Mouse (Mus musculus): ENCODE measurements around the gene Ebi3.
"Not testable (repeated sequence)": the region's sequence is repeated elsewhere in the genome, so short reads cannot be mapped to it uniquely, and the experiment has no call there.

Ebi3 gene

DNA sequence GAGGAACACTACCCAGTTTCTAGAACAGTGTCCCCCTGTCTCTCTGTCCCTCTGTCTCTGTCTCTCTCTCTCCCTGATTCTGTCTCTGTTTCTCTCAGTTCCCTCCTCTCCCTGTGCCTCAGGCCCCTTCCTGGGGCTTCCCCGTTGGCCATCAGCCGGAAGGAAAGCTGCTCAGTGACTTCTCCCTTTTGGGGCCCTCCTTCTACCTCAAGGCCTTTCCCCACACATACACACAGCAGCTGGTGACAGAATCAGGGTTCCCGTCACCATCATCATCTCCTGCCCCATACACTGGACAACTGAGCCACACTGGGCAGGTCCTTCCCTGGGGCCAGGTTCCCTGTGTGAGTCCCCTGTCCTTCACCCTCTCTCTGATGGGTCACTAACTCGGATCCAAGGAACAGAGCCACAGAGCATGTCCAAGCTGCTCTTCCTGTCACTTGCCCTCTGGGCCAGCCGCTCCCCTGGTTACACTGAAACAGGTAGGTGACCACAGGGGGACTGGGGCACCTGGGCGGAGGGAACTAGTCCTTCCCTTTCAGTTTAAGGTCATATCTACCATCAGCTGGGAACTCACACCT is at the start of gene Ebi3:
Gene Ebi3 (plus strand): TSS at position 194 of the 581 bp plus-strand sequence.
- no peak for DNase-seq (ENCODE audit: low spot score in 2 of 2)

DNA sequence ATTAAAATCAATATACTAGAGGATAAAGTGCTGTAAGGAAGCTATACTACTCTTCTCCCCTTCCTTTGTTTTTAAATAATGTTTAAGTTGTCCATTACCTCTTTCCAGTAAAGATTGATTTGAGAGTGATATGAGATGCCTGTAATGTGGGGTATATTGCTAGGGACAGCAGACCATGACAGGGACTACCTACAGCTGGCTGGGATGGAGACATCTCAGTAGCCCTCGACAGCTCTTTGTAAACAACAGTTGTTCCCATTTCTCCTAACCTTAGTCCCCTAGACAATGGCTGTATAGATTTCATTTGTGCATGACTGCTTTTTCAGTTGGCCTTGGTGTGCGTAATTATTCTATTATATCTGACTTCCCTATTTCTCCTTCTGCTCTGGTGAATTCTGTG is 49.4 kb upstream of the Ebi3 start:
- DNase-seq (ENCODE audit: low spot score in 2 of 2) = no peak

GRCm38 (mm10) chr17:55903687-55904086 is 48.8 kb upstream of the Ebi3 start:
- no peak for DNase-seq (ENCODE audit: low spot score in 2 of 2)

DNA sequence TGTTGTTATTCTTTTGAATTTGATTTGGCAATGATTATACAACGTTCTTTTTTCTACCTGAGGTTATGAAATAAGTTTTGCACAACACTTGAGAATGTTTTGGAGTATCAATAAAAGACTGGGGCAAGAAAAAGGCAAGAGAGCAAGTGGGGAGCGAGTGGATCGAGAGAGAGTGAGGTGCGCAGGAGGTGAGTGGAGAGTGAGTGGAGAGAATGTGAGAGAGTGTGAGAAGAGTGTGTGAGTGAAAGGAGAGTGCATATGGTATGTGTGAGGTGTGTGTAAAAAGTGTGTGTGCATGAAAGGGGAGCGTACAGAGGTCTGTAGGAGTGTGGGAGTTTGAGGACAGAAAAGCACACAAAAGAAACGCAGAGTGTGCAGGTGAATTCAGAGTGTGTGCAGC is 48.3 kb upstream of the Ebi3 start:
- no peak for DNase-seq (ENCODE audit: low spot score in 2 of 2)

GRCm38 (mm10) chr17:55906669-55907068 is 45.8 kb upstream of the Ebi3 start:
- DNase-seq (ENCODE audit: low spot score in 2 of 2) = no peak

GRCm38 (mm10) chr17:55931553-55932502 is 20.6 kb upstream of the Ebi3 start:
- DNase-seq (ENCODE audit: low spot score in 2 of 2) = peak; percentile 60 to 64

GRCm38 (mm10) chr17:55932635-55933034 is 19.8 kb upstream of the Ebi3 start:
- no peak for DNase-seq (ENCODE audit: low spot score in 2 of 2)

DNA sequence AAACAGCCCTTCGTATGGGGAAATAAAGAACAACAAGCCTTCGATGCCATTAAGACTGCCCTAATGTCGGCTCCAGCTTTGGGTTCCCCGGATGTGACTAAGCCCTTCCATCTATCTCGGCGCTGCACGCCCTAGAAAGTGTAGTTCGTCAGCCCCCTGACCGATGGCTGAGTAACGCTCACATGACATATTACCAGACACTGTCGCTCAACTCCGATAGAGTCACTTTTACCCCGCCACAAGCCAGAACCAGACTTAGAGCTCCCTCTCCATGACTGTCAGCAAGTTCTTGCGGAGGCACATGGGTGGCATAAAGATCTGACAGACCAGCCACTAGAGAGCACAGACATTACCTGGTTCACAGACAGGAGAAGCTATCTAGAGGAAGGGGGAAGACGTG is 19.2 kb upstream of the Ebi3 start:
- no peak for DNase-seq (ENCODE audit: low spot score in 2 of 2)

GRCm38 (mm10) chr17:55944387-55944865 is 8.0 kb upstream of the Ebi3 start:
- DNase-seq (ENCODE audit: low spot score in 2 of 2) = not testable (repeated sequence)

GRCm38 (mm10) chr17:55944866-55945682 is 7.4 kb upstream of the Ebi3 start:
- peak; percentile 92 for DNase-seq (ENCODE audit: low spot score in 2 of 2)

DNA sequence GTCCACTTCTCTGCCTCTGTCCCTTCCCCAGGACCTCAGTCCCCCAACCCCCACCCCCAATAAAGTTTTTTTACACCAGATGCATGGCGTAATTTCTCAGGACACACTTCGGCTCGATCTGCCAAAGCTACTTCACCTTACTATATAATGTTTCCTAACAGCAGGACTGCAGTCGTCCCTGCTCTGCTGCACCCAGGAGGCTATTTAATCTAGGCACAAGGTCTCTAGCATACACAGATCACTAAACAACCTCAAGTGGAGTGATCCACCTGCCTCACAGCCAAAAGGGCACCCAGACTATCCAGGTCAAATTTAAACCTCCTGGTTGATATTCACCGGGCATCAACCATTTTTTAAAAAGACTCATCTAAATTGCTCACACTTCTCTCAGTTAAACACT is 6.7 kb upstream of the Ebi3 start:
- no peak for DNase-seq (ENCODE audit: low spot score in 2 of 2)

GRCm38 (mm10) chr17:55948647-55949046 is 3.8 kb upstream of the Ebi3 start:
- DNase-seq (ENCODE audit: low spot score in 2 of 2) = no peak

- DNase-seq (ENCODE audit: low spot score in 2 of 2) = no peak
Observed at GRCm38 (mm10) chr17:55949400-55949799, 3.0 kb upstream of the Ebi3 start, which contains the start of gene Zfp119b. TSS of gene Zfp119b (minus strand) at chr17:55949500.

- DNase-seq (ENCODE audit: low spot score in 2 of 2) = no peak
Observed at GRCm38 (mm10) chr17:55950601-55951000, 1.8 kb upstream of the Ebi3 start.

DNA sequence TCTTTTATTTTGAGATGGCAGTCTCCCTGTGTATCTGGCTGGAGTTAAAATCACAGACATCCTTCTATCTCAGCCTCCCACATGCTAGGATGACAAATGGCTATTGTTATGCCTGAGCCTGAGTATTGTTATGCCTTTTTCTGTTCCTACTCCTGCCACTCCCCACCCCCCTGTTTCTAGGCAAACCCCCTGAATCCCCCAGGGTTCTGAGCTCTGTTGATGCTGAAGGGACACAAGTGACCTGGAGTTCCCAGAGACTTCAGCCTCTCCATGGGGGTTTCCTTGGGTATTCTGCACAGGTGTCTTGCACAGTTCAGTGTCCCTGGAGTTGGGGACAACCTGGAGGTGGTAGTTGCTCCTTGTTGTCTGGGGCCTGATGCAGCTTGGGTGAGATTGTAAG is 399 bp upstream of the Ebi3 start:
- DNase-seq (ENCODE audit: low spot score in 2 of 2) = no peak

DNA sequence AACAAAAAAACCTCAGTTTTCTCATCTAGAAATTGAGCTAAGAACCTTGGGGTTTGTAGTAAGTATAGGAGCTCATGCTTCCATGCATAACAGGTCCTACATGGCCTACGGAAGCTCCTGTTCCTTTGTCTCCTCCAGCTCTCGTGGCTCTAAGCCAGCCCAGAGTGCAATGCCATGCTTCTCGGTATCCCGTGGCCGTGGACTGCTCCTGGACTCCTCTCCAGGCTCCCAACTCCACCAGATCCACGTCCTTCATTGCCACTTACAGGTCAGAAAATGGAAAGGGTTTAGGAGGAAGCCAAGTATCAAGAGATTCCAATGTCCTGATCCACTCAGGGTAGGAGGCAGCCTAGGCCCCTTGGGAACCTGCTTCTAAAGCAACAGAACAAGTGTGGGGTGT is 1.3 kb downstream of the Ebi3 start:
- no peak for DNase-seq (ENCODE audit: low spot score in 2 of 2)

- DNase-seq (ENCODE audit: low spot score in 2 of 2) = no peak
Observed at GRCm38 (mm10) chr17:55954229-55954628, 1.8 kb downstream of the Ebi3 start.

DNA sequence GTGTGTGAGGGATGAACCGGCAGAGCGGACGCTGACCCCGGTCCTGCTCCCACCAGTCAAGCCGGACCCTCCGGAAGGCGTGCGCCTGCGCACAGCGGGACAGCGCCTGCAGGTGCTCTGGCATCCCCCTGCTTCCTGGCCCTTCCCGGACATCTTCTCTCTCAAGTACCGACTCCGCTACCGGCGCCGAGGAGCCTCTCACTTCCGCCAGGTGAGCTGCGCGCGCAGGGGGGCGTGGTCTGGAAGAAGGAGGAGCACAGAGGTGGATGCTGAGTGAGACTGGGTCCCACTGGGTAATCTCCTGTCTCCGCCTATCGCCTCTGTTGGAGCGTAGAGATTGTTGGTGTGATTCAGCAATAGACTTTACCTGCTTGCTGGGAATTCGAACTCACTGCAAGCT is 3.7 kb downstream of the Ebi3 start:
- DNase-seq (ENCODE audit: low spot score in 2 of 2) = peak; percentile 76 to 79

DNA sequence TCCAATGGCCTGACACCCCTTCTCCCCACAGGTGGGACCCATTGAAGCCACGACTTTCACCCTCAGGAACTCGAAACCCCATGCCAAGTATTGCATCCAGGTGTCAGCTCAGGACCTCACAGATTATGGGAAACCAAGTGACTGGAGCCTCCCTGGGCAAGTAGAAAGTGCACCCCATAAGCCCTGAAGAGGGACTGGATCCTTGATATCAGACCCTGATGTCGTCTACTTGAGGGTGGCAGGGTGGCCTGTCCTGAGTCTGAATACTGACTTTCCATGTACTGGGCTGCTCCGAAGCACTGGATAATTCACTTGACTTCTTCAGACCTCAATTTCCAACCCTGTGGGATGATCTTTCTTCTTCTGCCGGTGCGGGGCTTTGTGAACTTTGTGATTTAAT is 4.2 kb downstream of the Ebi3 start:
- no peak for DNase-seq (ENCODE audit: low spot score in 2 of 2)

GRCm38 (mm10) chr17:55957168-55957567 is 4.7 kb downstream of the Ebi3 start:
- peak in 1 of 2 experiments; percentile 68 for DNase-seq (ENCODE audit: low spot score in 2 of 2)

DNA sequence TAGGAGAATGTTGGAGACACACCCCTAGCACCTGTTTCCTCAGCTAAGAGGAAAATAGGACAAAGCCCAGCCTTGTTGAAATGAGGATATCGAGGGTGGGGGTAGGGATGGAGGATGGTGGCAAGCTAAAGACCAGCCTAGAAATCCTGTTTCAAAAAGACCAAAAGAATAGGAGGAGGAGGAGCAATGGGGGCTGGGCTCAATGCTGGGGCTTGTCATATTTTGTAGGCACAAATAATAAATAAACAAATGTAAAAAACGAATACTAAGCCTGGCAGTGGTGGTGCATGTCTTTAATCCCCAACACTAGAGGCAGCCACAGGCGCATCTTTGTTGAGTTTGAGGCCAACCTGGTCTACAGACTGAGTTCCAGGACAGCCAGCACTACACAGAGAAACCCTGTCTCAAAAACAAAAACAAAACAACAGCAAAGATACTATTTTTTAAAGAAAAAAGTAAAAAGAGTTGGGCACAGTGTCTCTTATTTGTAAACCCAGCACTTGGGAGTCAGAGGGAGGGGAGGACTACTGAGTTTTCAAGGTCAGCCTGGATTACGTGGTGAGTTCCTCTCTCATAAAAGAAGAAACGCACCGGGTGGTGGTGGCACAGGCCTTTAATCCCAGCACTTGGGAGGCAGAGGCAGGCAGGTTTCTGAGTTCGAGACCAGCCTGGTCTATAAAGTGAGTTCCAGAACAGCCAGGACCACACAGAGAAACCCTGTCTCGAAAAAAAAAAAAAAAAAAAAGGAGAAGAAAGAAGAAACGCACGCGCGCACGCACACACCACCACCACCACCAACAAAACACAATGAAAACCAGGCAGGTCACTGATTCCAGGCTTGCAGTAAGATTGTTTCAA is 5.5 kb downstream of the Ebi3 start:
- DNase-seq (ENCODE audit: low spot score in 2 of 2) = no peak
